Mouse (Mus musculus) heart, embryonic 11.5 days (tissue): Measurements from ENCODE around the gene Srarp. TPM values are rescaled to one million over a fixed set of nuclear protein-coding genes. Genes with fewer than 3 reads are reported as not detected.

Experiments
- ATAC-seq: fragments of 200-750 bp; cut with Nextera tagmentation; replicated peaks from 2 replicates; pipeline ENCODE4 v1.8.0; 2017; ENCODE audit warnings: moderate library complexity; ENCODE audit not compliant: insufficient number of reproducible peaks, low FRiP score, low TSS enrichment
- H3K27ac ChIP-seq: fragments of 300-500 bp; sonication (generic); 2 replicates; pipeline ENCODE4 v1.5.1; 2014; ENCODE audit warnings: mild to moderate bottlenecking, low read depth, low read length
- H3K27me3 ChIP-seq: fragments of 300-500 bp; sonication (generic); 2 replicates; pipeline ENCODE4 v1.6.1; 2014; ENCODE audit warnings: mild to moderate bottlenecking, low read length, mixed read lengths; ENCODE audit not compliant: control insufficient read depth, insufficient read depth
- H3K36me3 ChIP-seq: fragments of 300-500 bp; sonication (generic); 2 replicates; pipeline ENCODE4 v1.6.1; 2014; ENCODE audit warnings: mild to moderate bottlenecking, low read length, moderate library complexity, mixed read lengths; ENCODE audit not compliant: control insufficient read depth, insufficient read depth
- H3K4me1 ChIP-seq: fragments of 300-500 bp; sonication (generic); 2 replicates; pipeline ENCODE4 v1.6.1; 2014; ENCODE audit warnings: low read length; ENCODE audit not compliant: control insufficient read depth, insufficient read depth
- H3K4me2 ChIP-seq: fragments of 300-500 bp; sonication (generic); 2 replicates; pipeline ENCODE4 v1.6.1; 2014; ENCODE audit warnings: mild to moderate bottlenecking, moderate library complexity
- H3K4me3 ChIP-seq: fragments of 300-500 bp; sonication (generic); 2 replicates; pipeline ENCODE4 v1.5.1; 2014; ENCODE audit warnings: low read depth, low read length
- H3K9ac ChIP-seq: fragments of 300-500 bp; sonication (generic); 2 replicates; pipeline ENCODE4 v1.6.1; 2014; ENCODE audit warnings: mild to moderate bottlenecking, low read depth, low read length, moderate library complexity
- H3K9me3 ChIP-seq: fragments of 300-500 bp; sonication (generic); replicated peaks from 2 replicates; pipeline ENCODE4 v1.6.1; 2016; ENCODE audit warnings: low read length; ENCODE audit not compliant: control insufficient read depth
- WGBS: fragments of 180-500 bp; shearing (Covaris S2); extraction: QIAGEN DNeasy Blood & Tissue Kit; methylation state at CpG from one replicate; pipeline ENCODE4 v1.1.7; 2014; ENCODE audit not compliant: insufficient replicate concordance; 5-methylcytosine and 5-hydroxymethylcytosine counted together
- polyA plus RNA-seq: library from polyadenylated mRNA; unstranded; fragments of >200 nt; fragmentation: Nextera tagmentation; extraction: Ambion mirVana; gene quantifications from 2 replicates; pipeline ENCODE4 v1.2.1, GENCODE M21; 2014

Srarp gene
- polyA plus RNA-seq, 1 experiment from 2014 or later, result not detected

- 77% methylated on average over 12 of the region's 12 CpGs for WGBS
- H3K27ac ChIP-seq, result no peak overlapping the region
- H3K9me3 ChIP-seq, result no peaks in the 10 kb centered on the region
- H3K4me1 ChIP-seq, result peaks cover 3% of the 10 kb centered on the region; the same call in 1 of the 2 replicates
- no peaks in the 10 kb centered on the region for H3K27me3 ChIP-seq
- no peaks in the 10 kb centered on the region for H3K36me3 ChIP-seq
- no peak for ATAC-seq
- H3K9ac ChIP-seq, result no peak overlapping the region
- H3K4me3 ChIP-seq, result no peak overlapping the region
- no peak overlapping the region for H3K4me2 ChIP-seq
Measured at GRCm38 (mm10) chr4:141439083-141439803, 3.3 kb upstream of the Srarp start.

DNA sequence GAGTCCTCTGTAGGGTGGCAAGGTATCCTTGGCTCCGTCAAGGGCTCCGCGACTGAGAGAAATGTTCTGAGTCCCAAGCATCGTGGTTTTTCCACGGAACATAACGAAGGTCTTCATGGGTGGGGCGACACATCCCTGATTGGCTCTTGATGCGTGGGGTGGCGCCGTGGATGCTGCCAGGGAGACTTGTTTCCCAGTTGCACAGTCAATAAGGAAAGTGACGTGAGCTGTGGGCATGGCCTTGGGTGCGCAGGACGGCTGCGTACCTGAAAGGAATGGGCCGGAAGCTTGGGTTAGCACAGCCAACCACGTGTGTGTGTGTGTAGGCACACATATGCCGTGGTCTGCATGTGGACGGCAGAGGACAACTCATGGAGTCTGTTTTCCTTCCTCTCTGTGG is 2.7 kb downstream of the Srarp start:
- H3K4me1 ChIP-seq, result no peaks in the 10 kb centered on the region
- no peaks in the 10 kb centered on the region for H3K27me3 ChIP-seq
- no peak overlapping the region for H3K4me2 ChIP-seq
- no peak overlapping the region for H3K27ac ChIP-seq
- 80% methylated on average over 18 of the region's 18 CpGs for WGBS
- H3K4me3 ChIP-seq, result no peak overlapping the region
- H3K9ac ChIP-seq, result no peak overlapping the region
- no peaks in the 10 kb centered on the region for H3K9me3 ChIP-seq
- ATAC-seq, result no peak
- H3K36me3 ChIP-seq, result no peaks in the 10 kb centered on the region

- no peaks in the 10 kb centered on the region for H3K36me3 ChIP-seq
- WGBS, result 65% methylated on average over 14 of the region's 14 CpGs
- H3K9me3 ChIP-seq, result no peaks in the 10 kb centered on the region
- no peak overlapping the region for H3K27ac ChIP-seq
- H3K4me2 ChIP-seq, result no peak overlapping the region
- no peak for ATAC-seq
- no peak overlapping the region for H3K9ac ChIP-seq
- no peaks in the 10 kb centered on the region for H3K4me1 ChIP-seq
- no peak overlapping the region for H3K4me3 ChIP-seq
- H3K27me3 ChIP-seq, result no peaks in the 10 kb centered on the region
Measured at GRCm38 (mm10) chr4:141432666-141433065, 3.2 kb downstream of the Srarp start.

GRCm38 (mm10) chr4:141430997-141431396 is 4.9 kb downstream of the Srarp start:
- no peaks in the 10 kb centered on the region for H3K9me3 ChIP-seq
- no peak overlapping the region for H3K4me2 ChIP-seq
- WGBS, result 38% methylated on average over 9 of the region's 9 CpGs
- no peaks in the 10 kb centered on the region for H3K27me3 ChIP-seq
- no peak for ATAC-seq
- no peak overlapping the region for H3K4me3 ChIP-seq
- peaks cover 6% of the 10 kb centered on the region; the same call in 1 of the 2 replicates for H3K4me1 ChIP-seq
- H3K9ac ChIP-seq, result no peak overlapping the region
- H3K36me3 ChIP-seq, result no peaks in the 10 kb centered on the region
- H3K27ac ChIP-seq, result no peak overlapping the region

GRCm38 (mm10) chr4:141429847-141430246 is 6.1 kb downstream of the Srarp start:
- 41% methylated on average over 9 of the region's 9 CpGs for WGBS
- no peak overlapping the region for H3K4me3 ChIP-seq
- no peak overlapping the region for H3K27ac ChIP-seq
- no peak overlapping the region for H3K9ac ChIP-seq
- H3K36me3 ChIP-seq, result no peaks in the 10 kb centered on the region
- no peaks in the 10 kb centered on the region for H3K9me3 ChIP-seq
- peaks cover 9% of the 10 kb centered on the region for H3K4me1 ChIP-seq
- H3K4me2 ChIP-seq, result no peak overlapping the region
- no peak for ATAC-seq
- no peaks in the 10 kb centered on the region for H3K27me3 ChIP-seq

GRCm38 (mm10) chr4:141429381-141429780 is 6.5 kb downstream of the Srarp start:
- ATAC-seq, result no peak
- Histone ChIP-seq H3K9ac (no peak overlapping the region), H3K36me3 (no peaks in the 10 kb centered on the region), H3K9me3 (no peaks in the 10 kb centered on the region), H3K27me3 (no peaks in the 10 kb centered on the region), H3K27ac (no peak overlapping the region), H3K4me3 (no peak overlapping the region), H3K4me2 (no peak overlapping the region), H3K4me1 (peaks cover 10% of the 10 kb centered on the region)
- WGBS, result 68% methylated on average over 6 of the region's 6 CpGs

DNA sequence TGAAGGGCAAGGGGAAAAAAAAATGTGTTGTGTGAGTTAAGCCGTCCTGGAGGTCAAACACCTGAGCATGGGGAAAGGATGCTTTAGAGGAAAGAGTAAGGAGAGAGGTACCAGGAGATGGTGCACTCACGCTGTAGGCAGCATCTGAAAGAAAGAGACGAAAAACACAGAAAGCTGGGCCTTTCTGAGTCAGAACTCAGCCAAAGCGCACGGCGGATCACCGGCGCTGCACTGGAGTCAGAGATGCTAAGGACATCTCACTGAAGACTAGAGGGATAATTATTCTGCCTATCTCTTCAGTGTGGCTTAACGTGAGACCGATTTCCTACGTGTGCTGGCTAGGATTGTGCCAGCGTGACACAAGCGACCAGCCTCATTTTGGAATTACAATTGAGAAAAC is 8.0 kb downstream of the Srarp start:
- ATAC-seq, result no peak
- WGBS, result 80% methylated on average over 13 of the region's 13 CpGs
- Histone ChIP-seq H3K36me3 (0 out of 2 replicates have a peak, but pooled peaks cover 5% of the 10 kb centered on the region), H3K9me3 (no peaks in the 10 kb centered on the region), H3K27ac (no peak overlapping the region), H3K4me2 (no peak overlapping the region), H3K4me3 (no peak overlapping the region), H3K9ac (no peak overlapping the region), H3K27me3 (no peaks in the 10 kb centered on the region), H3K4me1 (peaks cover 15% of the 10 kb centered on the region)

GRCm38 (mm10) chr4:141426796-141427745 is 8.8 kb downstream of the Srarp start:
- 60% methylated on average over 10 of the region's 10 CpGs for WGBS
- Histone ChIP-seq H3K4me2 (peak overlapping the region; percentile 71), H3K4me3 (no peak overlapping the region), H3K9ac (peak overlapping the region; percentile 94), H3K4me1 (peaks cover 15% of the 10 kb centered on the region), H3K27ac (peak overlapping the region; percentile 97), H3K36me3 (0 out of 2 replicates have a peak, but pooled peaks cover 6% of the 10 kb centered on the region), H3K9me3 (no peaks in the 10 kb centered on the region), H3K27me3 (no peaks in the 10 kb centered on the region)
- ATAC-seq, result no peak
